Mouse (Mus musculus) adrenal gland, postnatal 25 days (tissue): ENCODE data around the gene Zswim9. TPM values are rescaled to one million over a fixed set of nuclear protein-coding genes. Genes with fewer than 3 reads are reported as not detected.

Experiments
- DNase-seq: peaks from one replicate; pipeline ENCODE4 v3.0.0; 2021; ENCODE audit warnings: mixed read lengths
- total RNA-seq: library from RNA; stranded (reverse); gene quantifications from 2 replicates; pipeline ENCODE4 v1.2.3, GENCODE M21; 2021

Gene Zswim9
- total RNA-seq, 1 experiment from 2014 or later: 14.5 TPM

DNA sequence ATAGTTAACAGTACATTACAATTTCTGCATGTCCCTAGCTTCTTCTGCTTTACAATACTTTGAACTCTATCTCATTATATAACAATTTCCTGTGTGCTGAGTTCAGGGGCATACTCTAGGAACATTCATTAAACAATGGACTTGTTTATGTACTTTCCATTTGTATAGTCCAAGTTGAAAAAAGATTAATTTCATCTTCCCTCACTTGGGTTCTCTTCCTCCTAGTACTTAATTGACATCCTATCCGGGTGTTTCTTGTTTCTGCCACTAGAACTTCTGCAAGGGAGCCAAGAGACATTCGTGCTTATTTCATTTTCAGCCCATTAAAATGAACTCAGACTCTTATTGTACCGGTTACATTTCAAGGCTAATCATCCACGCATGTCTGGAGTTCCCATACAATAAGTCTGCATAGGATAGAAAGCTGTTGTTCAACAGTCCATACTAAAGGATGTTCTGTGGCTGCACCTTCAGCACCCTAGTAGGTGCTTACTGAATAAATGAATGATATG is 9.7 kb downstream of the Zswim9 start:
- DNase-seq: no peak

DNA sequence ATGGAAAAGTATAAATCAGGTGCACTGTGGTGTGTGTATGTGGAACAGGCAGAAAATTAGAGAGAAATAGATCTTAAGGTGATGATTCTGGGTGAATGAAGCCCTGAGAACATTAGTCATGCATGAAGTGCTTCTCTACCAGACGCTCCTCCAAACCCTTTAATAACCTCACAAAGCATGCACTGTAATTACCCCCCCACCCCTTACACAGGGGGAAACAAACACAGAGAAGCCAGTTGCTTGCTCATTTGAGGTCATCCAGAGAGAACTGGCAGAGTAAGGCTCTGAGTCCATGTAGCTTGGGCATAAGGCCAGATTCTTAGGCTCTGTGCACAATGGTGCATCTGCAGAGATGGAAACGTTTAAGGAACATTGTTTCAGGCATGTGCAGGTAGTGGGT is 14.1 kb downstream of the Zswim9 start:
- DNase-seq: no peak

DNA sequence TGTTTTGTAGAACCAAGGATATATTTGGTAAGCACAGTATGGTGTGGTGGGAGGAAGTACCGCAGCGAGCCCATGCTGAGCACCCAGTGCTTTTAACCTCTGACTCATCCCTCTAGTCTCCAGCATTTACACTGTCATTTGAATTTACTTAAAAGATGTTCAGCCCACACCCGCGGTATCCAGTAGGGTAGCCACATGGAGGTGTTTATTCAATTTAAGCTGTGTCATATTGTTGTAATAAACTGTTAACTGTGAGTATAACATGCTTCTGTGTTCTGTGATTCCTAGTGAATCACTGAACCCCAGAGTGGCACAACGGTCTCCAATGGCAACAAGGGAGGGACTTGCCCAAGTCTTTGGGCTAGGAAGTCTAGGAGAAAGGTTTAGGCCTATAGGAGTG is 14.7 kb downstream of the Zswim9 start:
- no peak for DNase-seq

DNA sequence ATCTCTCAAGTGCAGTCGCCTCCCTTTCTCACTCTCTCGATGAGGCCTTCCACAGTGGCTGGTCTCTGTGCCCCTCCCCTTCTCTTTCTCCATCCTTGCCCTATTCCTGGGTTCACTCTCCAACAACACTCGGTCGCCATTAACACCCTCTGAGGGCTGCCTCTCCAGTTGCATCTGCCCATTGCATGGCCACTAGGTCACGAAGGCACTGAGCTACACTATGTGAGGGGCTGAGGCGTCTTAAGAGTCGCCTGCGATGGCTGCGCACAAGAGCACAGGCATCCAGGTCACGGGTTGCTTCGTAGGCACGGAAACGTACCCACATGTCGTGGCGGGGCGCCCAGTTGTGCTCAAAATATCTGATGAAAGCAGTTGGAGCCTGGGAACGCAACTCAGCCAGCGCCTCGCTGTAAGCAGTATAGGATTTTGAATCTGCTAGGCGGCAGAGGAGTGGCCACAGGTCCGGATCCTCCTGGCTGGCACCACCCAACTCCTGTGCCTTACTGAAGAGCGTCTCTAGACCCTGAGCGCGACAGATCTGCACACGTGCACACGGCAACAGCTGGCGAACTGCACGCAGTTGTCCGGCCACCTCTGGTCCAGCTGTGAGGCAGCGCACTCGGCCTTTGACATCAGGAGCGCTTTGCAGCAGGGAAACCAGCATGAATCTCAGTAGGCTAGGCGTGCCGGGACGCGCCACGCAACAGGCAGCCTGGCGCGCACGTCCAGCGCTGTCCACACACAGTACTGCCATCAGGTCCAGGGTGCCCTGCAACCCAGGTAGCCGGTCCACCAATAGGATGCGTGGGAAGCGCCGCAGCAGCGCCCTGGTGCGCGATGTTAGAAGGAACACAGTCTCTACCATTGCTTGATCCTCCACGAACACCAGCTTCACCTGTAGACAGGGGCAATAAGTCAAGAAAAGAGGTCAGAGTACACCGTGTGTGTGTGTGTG is 17.5 kb downstream of the Zswim9 start:
- DNase-seq: no peak

GRCm38 (mm10) chr7:13212720-13213119 is 65.8 kb downstream of the Zswim9 start, which contains the start of gene Vmn1r89:
Gene Vmn1r89 (plus strand): TSS chr7:13213020.
- DNase-seq: no peak

Other genes starting within 250 kb of the Zswim9 start
- 218 and 223 TPM in 2 replicates for gene Chmp2a, start 243.9 kb downstream of the Zswim9 start, total RNA-seq
- 170 and 192 TPM in 2 replicates for gene Ube2m, start 240.4 kb downstream of the Zswim9 start, total RNA-seq
- 3.8 and 4.1 TPM in 2 replicates for gene Mzf1, start 224.0 kb downstream of the Zswim9 start, total RNA-seq
- gene Vmn1r85, start 183.5 kb downstream of the Zswim9 start, total RNA-seq: not detected in 2 replicates
- not detected in 2 replicates for gene Vmn1r86, start 158.8 kb downstream of the Zswim9 start, total RNA-seq
- not detected in 2 replicates for gene Vmn1r87, start 138.6 kb downstream of the Zswim9 start, total RNA-seq
- gene Vmn1r88, start 119.2 kb downstream of the Zswim9 start, total RNA-seq: 0.12 TPM in 1 of 2 replicates, not detected in the other
- gene Vmn1r89, start 65.7 kb downstream of the Zswim9 start, total RNA-seq: not detected in 2 replicates
- gene Lig1, start 1.4 kb downstream of the Zswim9 start, total RNA-seq: 17.7 and 20.2 TPM in 2 replicates
- gene Pla2g4c, start 45.9 kb upstream of the Zswim9 start, total RNA-seq: 0.12 and 0.43 TPM in 2 replicates
- 0.18 TPM in 1 of 2 replicates, not detected in the other for gene Cabp5, start 119.4 kb upstream of the Zswim9 start, total RNA-seq
- not detected in 2 replicates for gene Bsph1, start 172.1 kb upstream of the Zswim9 start, total RNA-seq